Mouse (Mus musculus) bone marrow, adult 2 months (tissue): ENCODE data around the gene Vmn1r85. TPM values are rescaled to one million over a fixed set of nuclear protein-coding genes. Genes with fewer than 3 reads are reported as not detected.

Source experiments
- H3K27ac ChIP-seq: fragments of 200-500 bp; 2 replicates; pipeline ENCODE4 v1.5.1; 2012; ENCODE audit warnings: low read depth, mild to moderate bottlenecking, control low read depth, inconsistent platforms, low read length; ENCODE audit not compliant: control insufficient read depth, poor library complexity, insufficient read depth
- H3K4me1 ChIP-seq: fragments of 200-500 bp; 2 replicates; pipeline ENCODE4 v1.6.1; 2011; ENCODE audit warnings: low read length; ENCODE audit not compliant: control insufficient read depth, insufficient read depth
- H3K4me3 ChIP-seq: fragments of 200-500 bp; replicated peaks from 2 replicates; pipeline ENCODE3; 2011; ENCODE audit warnings: mild to moderate bottlenecking, low read depth, low read length, control low read depth; ENCODE audit not compliant: control insufficient read depth
- CTCF ChIP-seq: fragments of 200-500 bp; IDR thresholded peaks from 2 replicates; pipeline ENCODE4 v1.5.1; 2011; ENCODE audit warnings: low read length, control low read depth; ENCODE audit not compliant: control insufficient read depth, insufficient read depth
- POLR2A ChIP-seq: fragments of 200-500 bp; IDR thresholded peaks from 2 replicates; pipeline ENCODE4 v1.6.1; 2011; ENCODE audit warnings: low read depth, mild to moderate bottlenecking, control low read depth, low read length, borderline replicate concordance; ENCODE audit not compliant: control insufficient read depth
- WGBS: fragments of 180-500 bp; shearing (Covaris S2); methylation state at CpG from one replicate; pipeline ENCODE4 v1.1.7; 2018; 5-methylcytosine and 5-hydroxymethylcytosine counted together
- polyA plus RNA-seq: library from polyadenylated mRNA; stranded (reverse); fragments of >200 nt; gene quantifications from 2 replicates; pipeline ENCODE4 v1.2.4, GENCODE M21; 2011; ENCODE audit warnings: low replicate concordance; ENCODE audit not compliant: missing spikeins, insufficient read depth, insufficient read length

Vmn1r85 gene
- polyA plus RNA-seq, 1 experiment: 0.55 TPM

GRCm38 (mm10) chr7:13035211-13035855 is 59.6 kb downstream of the Vmn1r85 start:
- Histone ChIP-seq H3K4me1 (peaks cover 7% of the 10 kb centered on the region; the same call in 1 of the 2 replicates), H3K27ac (no peak overlapping the region), H3K4me3 (no peak overlapping the region)
- WGBS: 77% methylated on average over 17 of the region's 17 CpGs
- TF ChIP-seq CTCF (no peak), POLR2A (no peak)

- peak within 1 kb of the TSS; percentile 90 for H3K27ac ChIP-seq
- H3K4me3 ChIP-seq: peak within 1 kb of the TSS; percentile 90
- WGBS: under 1% methylated on average over 45 of the region's 45 CpGs
- TF ChIP-seq POLR2A: peak; percentile 89
- no peak for TF ChIP-seq CTCF
- H3K4me1 ChIP-seq: peaks cover 7% of the 10 kb centered on the region; the same call in 1 of the 2 replicates
These were observed 60.6 kb downstream of the Vmn1r85 start, which contains the start of gene Chmp2a for GRCm38 (mm10) chr7:13034148-13034977. Gene Chmp2a, minus strand, starts transcription at chr7:13034807.

GRCm38 (mm10) chr7:13033451-13034147 is 61.4 kb downstream of the Vmn1r85 start:
- Histone ChIP-seq H3K4me3 (peak overlapping the region; percentile 90), H3K27ac (peak overlapping the region; percentile 90), H3K4me1 (peaks cover 3% of the 10 kb centered on the region; the same call in 1 of the 2 replicates)
- 40% methylated on average over 13 of the region's 13 CpGs for WGBS
- no peak for TF ChIP-seq POLR2A
- TF ChIP-seq CTCF: no peak

Other genes with a start within 250 kb of the Vmn1r85 start
- 0.65 TPM in 1 of 2 replicates, not detected in the other for gene Zfp128, start 214.0 kb downstream of the Vmn1r85 start, polyA plus RNA-seq
- gene Zscan22, start 197.4 kb downstream of the Vmn1r85 start, polyA plus RNA-seq: 2.3 and 2.6 TPM in 2 replicates
- 895 and 1,171 TPM in 2 replicates for gene Rps5, start 172.9 kb downstream of the Vmn1r85 start, polyA plus RNA-seq
- 0.47 and 0.74 TPM in 2 replicates for gene Rnf225, start 167.8 kb downstream of the Vmn1r85 start, polyA plus RNA-seq
- 0.70 and 0.80 TPM in 2 replicates for gene Zfp324, start 129.3 kb downstream of the Vmn1r85 start, polyA plus RNA-seq
- gene Zfp446, start 117.3 kb downstream of the Vmn1r85 start, polyA plus RNA-seq: 2.3 and 4.4 TPM in 2 replicates
- 1.7 and 2.2 TPM in 2 replicates for gene Slc27a5, start 97.0 kb downstream of the Vmn1r85 start, polyA plus RNA-seq
- gene Trim28, start 96.1 kb downstream of the Vmn1r85 start, polyA plus RNA-seq: 163 and 286 TPM in 2 replicates
- 9.6 and 10.0 TPM in 2 replicates for gene Zbtb45, start 85.1 kb downstream of the Vmn1r85 start, polyA plus RNA-seq
- 123 and 183 TPM in 2 replicates for gene Chmp2a, start 60.4 kb downstream of the Vmn1r85 start, polyA plus RNA-seq
- 132 and 135 TPM in 2 replicates for gene Ube2m, start 56.9 kb downstream of the Vmn1r85 start, polyA plus RNA-seq
- gene Mzf1, start 40.4 kb downstream of the Vmn1r85 start, polyA plus RNA-seq: 0.83 and 4.1 TPM in 2 replicates
- gene Vmn1r86, start 24.7 kb upstream of the Vmn1r85 start, polyA plus RNA-seq: not detected in 2 replicates
- gene Vmn1r87, start 45.0 kb upstream of the Vmn1r85 start, polyA plus RNA-seq: not detected in 2 replicates
- 0.31 and 1.7 TPM in 2 replicates for gene Vmn1r88, start 64.4 kb upstream of the Vmn1r85 start, polyA plus RNA-seq
- not detected in 2 replicates for gene Vmn1r89, start 117.8 kb upstream of the Vmn1r85 start, polyA plus RNA-seq
- gene Lig1, start 182.1 kb upstream of the Vmn1r85 start, polyA plus RNA-seq: 174 and 228 TPM in 2 replicates
- 3.8 and 4.0 TPM in 2 replicates for gene Zswim9, start 183.5 kb upstream of the Vmn1r85 start, polyA plus RNA-seq
- gene Pla2g4c, start 229.5 kb upstream of the Vmn1r85 start, polyA plus RNA-seq: 2.0 and 5.5 TPM in 2 replicates